Mouse (Mus musculus) megakaryocyte progenitor cell, adult 5-6 weeks (primary cell): ENCODE results near the gene Opcml. TPM values are rescaled to one million over a fixed set of nuclear protein-coding genes. Genes with fewer than 3 reads are reported as not detected.

Experiments
- ATAC-seq: replicated peaks from 2 replicates; pipeline ENCODE4 v1.8.0; 2016; ENCODE audit warnings: mild to moderate bottlenecking, moderate TSS enrichment, inconsistent platforms; ENCODE audit not compliant: poor library complexity
- total RNA-seq, 2 experiments: library from RNA; stranded (forward) in 1 of 2; stranded (reverse) in 1 of 2; fragments of 157-497, 149-512 nt in 1 of 2; fragments of 200-1000 nt in 1 of 2; gene quantifications; 2 replicates each; pipeline versions ENCODE4 v1.2.3 to v1.2.4; 2015 to 2017

Gene Opcml
- total RNA-seq, 2 experiments from 2014 or later, result not detected

DNA sequence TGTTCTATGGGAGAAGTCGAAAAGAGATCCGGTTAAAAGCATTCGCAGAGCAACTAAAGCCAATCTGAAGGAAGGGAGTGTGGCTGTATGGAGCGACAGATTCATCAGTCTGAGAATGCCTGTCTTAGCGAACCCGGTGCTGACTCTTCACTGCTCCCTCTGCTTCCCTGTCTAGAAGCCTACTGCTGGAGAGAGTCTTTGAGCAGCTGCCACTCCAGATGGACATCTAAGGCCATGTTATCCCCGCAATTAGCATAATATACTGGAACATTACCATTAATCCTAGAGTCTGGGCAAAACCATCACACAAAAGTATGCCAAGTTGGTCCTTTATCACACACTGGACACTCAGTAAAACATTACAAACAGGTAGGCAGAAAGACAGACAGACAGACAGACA is 206.0 kb downstream of the Opcml start:
- ATAC-seq, result no peak

DNA sequence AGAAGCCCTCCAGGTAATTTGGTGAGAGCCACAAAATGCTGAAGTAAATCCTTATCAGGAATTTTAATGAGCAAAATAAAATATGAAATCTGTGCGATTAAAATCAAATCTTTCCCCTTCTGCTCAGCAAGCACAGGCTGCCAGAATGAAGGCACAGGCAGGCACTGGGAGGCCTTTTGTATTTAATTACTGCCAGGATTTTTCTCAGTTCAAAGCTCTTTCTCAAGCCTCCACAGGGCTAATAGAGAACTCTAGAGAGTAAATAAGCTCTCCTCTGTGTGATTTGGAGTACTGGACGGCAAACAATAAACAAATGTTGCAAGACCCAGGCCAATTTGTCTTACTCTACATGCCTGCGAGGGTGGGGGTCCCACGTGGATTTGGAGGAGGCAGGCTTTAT is 208.2 kb downstream of the Opcml start:
- ATAC-seq, result no peak

DNA sequence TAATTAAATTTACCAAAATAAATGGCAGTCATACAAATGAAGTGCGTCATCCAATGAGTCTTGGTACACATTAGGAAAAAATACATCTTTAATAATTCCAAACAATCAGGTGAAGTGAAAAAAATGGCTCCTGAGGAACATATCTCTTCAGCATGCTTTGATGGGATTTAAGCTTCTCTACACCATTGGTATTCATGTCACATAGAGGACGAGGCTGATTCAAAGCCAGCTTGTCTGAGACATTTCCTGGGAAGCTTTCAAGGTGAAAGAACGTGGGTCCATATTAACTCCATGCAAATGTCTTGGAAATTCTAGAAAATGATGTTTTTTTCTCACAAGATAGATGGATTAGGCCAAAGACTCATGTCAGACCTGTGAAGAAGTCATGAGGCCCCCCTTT is 212.6 kb downstream of the Opcml start:
- no peak for ATAC-seq

DNA sequence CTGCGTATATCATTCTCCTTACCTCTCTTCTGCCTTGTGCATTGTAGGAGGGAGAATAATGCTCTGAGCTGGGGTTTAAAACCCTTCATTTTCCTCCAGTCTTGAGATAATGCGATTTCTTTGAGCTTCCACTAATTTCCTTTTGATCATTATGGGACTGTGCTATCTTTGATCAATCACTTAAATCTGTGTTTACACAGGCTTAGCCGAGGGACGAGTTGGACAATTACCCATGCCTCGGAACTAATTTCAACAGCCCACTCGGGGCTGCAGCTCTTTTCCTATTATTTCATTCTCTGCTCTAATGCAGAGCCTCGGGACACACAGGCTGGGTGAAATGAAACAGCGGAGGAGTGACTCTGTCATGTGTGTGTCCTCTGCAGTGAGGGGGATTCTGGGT is 220.9 kb downstream of the Opcml start:
- ATAC-seq, result no peak

DNA sequence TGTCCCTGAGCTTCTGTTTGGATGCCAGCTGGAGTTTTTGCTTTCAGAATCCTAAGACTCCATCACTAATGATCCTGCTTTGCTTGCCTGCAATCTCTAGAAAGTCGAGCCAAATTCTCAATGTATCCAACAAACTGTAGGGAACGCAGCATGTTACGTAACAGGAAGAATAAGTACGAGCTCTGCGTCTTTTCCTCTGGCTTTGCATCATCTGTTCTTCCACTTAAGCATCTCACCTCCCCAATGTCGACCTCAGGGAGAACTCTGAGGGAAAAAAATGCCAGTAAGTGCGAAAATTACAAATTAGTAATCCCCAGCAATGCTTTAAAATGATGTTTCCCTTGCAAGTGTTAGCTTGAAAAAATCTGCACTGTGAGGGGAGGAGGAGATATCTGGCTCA is 222.1 kb downstream of the Opcml start:
- no peak for ATAC-seq

DNA sequence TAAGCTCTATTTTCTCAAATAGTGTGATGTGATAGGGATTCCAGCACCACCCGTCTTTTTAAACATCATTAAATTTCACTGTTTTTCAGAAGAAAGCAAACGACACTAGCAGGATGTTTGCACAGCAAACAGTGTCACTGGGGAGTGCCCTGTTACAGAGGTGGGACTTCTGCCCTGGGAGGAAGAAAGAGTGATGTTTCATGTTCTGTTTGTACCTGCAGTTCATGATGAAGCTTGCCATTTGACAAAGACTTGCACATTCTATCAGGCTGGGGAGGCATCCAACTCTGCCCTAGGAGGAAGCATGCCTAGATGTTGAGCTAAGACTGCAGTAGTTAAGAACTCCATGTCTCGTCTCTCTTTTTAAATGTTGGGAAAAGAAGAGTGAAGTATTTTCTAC is 222.6 kb downstream of the Opcml start:
- ATAC-seq, result no peak

DNA sequence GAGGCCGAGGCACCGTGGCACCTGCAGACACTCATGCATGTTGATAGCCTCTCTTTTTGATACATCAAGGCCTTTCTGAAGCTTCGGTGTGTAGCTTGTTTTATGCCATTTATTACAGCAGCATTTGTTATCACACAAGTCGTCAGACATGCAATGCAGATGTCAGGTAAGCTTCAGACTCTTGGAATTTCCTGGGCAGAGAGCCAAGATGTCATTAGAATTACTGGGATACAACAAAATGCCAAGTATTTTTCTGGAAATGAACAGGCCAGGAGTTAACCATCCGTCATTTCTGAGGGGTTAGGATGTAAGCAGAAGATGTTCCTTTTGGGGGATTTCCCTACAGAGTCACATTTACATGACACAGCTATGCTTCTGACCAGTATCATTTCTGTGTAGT is 237.6 kb downstream of the Opcml start:
- no peak for ATAC-seq

DNA sequence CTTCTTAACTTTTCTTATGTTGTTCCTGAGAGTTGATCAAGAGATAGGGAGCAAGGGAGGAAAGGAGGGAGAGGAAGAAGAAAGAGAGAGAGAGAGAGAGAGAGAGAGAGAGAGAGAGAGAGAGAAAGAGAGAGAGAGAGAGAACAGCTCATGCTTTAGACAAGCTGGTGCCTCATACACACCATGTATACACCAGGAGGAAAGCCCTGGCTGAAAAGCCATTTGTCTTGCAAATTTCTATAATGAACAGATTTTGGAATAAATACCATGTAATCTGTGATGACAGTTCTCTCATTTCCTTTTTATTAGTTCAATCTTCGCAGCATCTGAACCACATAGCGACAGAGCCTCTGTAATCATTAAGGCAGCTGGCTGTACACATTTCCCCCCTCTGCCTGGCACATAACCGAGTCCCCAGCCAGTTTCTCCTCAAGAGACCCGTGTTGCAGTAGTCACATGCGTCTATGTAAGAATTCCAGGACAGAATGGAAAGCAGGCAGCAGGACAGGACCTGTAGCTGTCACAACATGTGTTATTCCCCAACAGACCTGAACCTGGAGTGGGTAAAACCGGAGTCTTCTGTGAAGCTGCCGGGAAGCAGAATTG is 238.3 kb downstream of the Opcml start:
- no peak for ATAC-seq

DNA sequence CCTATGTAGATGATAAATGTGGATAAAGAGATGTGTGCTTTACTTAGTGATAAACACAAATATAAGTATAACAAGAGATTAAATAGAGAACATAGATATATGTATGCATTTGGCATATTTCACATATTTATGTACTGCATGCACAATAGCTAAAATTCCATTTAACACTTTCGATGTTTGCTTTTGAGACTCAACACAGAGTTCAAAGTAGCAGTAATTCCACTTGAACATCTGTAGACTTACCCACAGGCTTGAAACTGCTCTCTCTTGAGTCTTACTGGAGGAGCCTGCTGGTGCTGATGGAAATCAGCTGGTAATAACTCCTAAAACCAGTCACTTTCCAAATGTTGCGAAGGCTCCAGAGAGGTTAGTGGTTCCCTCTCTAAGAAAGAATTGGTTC is 258.6 kb downstream of the Opcml start:
- no peak for ATAC-seq

DNA sequence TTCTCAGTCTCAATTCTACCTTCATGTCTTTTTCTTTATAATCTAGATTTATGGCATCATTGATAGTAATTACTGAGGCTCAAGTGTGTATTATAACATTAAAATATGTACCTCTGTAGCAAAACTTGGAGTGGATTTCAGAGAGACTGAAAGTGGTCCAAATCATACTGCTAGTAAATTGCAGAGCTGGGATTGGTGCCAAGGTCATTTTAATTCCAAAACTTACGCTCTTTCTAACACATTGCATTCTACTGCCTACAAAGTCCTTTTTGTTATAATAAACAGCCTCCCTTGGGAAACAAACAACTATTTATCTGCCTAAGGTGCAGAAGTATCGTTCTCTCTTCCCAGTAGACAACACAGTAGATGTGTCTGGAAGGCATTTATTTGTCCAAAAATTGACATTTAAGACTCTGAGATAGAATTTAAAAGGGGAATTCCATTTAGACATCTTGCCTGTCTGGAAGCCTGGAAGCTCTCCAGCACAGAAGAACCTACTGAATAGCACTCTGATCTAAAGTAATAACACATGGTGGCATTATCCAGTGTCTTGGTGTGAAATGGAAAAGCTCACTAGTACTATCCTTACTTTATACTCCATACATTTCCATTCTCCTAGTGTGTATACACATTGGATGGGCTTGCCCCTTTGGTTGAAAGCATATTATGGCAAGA is 266.7 kb downstream of the Opcml start:
- ATAC-seq, result no peak

DNA sequence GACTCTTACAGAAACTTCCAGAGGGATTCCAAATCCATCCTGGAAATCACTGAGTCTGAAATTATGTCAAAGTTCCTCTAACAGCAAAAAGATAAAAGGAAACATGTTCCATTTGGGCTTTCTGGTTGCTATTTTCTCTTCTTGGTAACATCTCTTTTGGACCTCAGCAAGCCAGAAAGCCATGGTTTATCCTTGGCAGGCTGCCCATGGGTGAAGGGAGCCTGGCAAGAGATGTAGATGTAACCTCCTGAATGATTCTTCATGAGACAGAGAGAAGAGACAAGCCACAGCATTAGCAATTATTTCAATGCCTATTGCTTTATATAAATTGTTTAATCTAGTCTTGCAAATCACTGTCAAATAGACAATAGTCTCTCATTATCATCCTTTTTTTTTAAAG is 274.6 kb downstream of the Opcml start:
- ATAC-seq, result no peak

DNA sequence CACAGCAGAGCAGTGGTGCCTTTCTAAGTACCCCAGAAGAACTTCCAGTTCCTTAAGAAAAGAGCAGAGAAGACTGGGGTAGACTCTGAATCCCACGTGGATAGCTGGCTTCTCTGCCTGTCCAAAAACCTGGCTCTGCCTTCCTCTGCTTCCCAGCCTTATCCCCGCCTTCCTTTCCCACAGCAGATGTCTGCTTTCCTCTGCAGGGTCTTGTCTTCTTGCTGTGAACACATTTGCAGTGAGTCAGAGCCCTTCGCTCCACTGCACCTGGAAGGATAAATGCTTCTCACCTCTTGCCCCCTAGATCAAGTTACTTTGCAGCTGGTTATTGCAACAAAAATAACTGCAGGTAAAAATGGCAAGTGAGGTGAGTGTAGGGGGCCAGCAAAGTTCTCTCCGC is 290.1 kb downstream of the Opcml start:
- no peak for ATAC-seq

DNA sequence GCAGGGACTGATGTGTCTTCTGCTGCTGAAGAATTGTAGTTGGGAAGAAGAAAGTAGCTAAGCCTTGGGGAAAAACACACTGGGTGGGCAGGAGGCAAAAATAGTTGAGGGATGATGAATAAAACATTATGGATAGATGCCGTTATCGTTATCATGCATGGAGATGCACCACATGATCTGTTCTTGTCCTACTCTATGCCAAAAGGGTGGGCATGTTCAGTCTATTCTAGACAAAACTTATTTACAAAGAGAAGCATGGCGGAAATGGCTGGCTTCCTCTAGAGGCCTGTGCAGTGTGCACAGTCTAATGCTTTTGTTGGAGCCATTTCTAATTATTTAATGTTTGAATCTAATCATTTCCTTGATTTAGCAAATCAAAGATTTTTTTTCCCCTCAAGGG is 293.2 kb downstream of the Opcml start:
- no peak for ATAC-seq

DNA sequence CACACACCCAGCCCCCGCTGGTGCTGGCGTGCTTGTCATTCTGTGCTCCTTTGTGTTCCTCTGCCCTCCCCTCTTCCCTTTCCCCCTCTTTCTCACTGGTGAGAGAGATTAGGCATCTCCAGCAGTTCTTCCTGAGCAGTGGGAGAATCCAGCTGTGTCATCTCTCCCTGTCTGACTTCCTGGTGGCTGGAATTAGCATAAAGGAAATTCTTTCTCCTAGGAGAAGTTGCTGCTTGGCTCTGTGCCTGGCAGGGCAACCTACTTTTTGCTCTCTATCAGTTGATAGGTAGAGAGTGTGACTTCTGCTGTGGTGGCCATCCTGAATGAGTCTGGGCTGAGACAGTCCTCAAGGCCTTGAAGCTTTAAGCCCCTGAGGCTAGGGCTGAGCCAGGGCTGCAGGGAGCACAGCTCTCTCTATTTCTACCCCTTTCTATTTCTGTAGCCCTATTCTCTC is 293.7 kb downstream of the Opcml start:
- ATAC-seq, result no peak

DNA sequence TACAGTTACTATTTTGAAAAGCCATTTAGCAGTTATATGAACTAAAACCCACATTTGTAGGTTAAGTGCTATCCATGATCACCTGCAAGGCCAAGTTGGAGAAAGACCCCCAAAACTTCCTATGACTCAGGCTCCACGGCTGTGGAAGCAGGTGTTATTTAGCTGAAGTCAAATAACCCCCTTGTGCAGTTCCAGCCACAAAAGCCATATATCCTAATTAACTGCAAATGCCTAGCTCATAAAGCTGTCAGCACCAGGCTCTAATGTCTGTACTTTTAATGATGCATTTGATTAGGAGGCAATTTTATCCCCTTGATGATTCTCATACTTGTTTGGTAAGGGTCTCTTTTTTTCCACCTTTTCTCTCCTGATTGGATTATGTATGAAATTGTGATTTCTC is 300.8 kb downstream of the Opcml start:
- ATAC-seq, result no peak

DNA sequence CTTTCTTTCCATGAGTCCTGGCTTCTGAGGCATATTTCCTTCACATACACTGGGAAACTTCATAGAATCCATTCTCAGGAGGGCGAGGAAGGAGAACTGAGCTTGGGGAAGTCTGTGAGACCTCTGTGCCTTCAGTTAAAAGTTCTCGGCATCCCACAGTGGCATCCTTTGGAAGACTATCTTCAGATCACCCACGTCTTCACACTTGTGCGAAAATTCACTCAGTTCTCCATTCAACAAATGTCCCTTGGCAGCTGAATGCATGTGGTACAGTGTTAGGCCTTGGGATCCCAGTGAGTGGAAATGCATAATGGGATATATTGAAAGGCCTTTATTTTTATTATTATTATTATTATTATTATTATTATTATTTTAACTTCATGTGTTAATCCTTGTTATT is 304.1 kb downstream of the Opcml start:
- ATAC-seq, result no peak

DNA sequence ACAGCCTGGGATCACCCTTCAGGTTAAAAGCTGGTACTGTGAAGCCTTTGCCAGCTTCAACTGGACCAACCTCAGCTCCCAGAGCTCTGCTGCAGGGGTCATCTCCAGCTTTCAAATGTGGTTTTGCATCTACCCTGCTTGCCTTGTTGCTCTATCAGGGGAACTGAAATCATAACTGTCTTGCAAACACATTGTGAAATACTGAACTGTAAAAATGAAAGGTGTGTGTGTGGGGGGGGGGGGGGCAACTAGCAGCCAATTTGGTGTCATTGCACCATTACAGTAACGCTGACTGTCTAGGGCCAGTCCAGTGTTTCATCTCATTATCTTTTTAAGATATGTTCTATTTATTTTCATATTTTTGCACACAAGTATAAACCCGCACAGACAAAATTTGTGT is 305.6 kb downstream of the Opcml start:
- ATAC-seq, result peak; percentile 85

DNA sequence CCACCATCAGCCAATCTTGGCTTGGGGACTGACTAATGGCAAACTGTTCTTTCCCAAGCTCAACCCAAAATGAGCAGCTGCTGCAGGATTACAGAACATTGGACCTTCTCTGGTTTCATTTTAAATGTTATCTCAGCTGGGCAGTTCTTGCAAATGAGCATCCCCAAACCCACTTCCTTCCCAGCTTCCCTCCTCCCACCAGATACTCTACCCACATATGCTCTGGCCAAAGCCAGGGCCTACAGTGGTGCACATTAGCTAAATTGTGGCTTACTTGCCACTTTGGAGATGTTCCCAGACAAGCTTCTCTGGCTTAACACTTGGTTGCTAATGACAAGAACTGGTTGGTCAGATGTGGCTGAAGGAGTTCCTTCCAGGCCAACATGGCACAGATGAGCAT is 311.4 kb downstream of the Opcml start:
- ATAC-seq, result peak; percentile 92

DNA sequence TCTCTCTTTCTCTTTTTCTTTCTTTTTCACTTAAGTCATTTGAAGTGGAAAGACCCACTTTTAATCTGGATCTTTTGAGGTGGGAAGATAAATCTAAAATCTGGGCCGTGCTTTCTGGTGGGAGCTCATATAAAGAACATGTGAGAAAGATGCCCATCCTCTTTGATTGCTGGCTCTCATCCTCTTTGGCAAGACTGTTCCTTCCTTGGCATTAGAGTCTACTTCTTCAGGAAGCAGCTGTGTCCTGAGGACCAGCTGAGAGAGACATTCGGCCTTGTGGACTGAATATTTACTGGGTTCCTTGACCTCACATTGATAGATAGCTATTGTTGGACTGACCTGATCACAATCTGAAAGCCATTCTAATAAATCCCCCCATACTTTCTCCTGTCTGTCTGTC is 331.3 kb downstream of the Opcml start:
- ATAC-seq, result no peak

DNA sequence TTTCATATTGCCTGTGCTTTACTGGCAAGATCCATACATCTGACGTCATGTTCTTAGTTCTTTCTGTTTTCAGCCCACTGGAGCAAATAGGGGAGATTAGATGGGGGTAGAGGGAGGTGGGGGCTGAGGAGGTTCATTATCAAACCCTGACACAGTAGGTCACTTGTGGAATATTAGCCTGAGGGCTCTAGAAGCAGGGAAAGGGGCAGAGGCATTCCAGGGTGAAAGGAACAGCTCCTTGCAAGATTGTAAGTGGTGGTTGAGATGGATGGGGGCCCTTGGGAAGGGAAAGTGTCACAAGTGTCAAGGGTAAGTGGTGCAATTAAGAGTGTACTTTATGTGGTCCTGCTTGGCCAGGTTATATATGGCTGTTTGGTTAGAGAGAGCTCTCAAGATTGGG is 338.2 kb downstream of the Opcml start:
- no peak for ATAC-seq

DNA sequence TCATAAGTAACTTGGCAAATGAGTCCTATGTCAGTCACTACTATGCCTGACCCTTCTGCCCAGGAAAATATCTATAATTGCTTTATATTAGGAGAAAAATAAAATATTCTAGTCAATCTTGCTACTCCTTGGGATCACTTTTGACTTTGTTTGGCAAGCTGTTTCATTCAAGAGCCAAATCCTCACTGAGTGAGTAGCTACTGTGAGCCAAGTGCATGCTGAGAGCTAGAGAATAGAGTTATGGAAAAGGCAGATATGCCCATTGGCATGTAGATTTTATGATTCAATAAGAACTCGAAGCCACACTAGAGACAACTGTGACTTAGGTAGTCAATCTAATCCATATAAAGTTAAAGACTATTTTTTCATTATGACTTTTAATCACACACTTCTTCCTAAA is 340.9 kb downstream of the Opcml start:
- ATAC-seq, result no peak

DNA sequence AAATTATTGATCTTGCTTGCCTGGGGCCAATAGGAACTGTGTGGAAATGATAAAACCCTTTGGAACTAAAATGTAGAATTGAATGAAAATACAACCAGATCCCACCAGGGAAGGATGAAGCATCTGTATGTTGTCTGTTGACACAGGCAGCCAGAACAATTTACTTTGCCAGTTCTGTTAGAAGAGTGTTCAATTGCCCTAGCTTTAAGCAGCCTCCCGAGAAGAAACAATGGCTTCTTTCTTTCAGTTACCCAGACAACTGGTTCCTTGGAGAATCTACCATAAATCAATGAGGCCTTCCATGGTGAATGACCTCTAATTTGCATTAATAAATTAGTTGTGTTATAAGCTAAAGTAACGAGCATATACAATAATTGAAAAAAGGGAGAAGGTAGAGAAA is 346.0 kb downstream of the Opcml start:
- ATAC-seq, result no peak

DNA sequence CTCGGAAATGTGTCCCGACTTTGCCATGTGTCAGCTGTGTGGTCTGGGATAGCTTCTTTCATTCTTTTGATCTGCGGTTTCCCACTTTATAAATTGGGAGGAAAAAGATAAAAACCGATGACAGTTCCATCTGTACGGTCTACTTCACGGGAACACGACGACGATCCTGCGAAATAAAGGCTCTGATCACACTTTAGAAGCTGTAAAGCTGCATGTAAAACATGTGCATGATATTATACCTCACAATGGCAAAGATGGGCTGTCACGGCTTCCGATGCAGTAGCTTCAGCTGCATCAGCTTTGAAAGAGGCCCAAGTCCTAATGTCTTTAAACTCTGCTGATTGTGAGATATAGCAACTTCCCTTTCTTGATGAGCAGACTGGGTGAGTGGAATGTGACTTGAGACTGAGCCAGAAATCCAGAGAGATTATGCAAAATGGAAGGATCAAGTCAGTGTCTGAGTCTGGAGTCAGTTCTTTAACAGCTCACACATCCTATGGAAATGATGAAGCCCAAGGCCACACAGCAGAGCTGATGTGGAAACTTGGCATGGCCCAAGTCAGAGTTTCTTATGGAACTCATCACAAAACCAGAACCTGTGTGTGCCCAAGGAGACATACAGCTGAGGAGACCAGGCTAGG is 349.5 kb downstream of the Opcml start:
- ATAC-seq, result no peak
